Mouse (Mus musculus): ENCODE data around the gene Cd151. TPM values are rescaled to one million over a fixed set of nuclear protein-coding genes. Genes with fewer than 3 reads are reported as not detected.
A peak's percentile ranks its signal among the peaks of the same experiment; 100 is the strongest.

Gene Cd151
- polyA plus RNA-seq (2015; fragmentation: Nextera tagmentation; extraction: Ambion mirVana): 23.0 and 24.7 TPM in 2 replicates

DNA sequence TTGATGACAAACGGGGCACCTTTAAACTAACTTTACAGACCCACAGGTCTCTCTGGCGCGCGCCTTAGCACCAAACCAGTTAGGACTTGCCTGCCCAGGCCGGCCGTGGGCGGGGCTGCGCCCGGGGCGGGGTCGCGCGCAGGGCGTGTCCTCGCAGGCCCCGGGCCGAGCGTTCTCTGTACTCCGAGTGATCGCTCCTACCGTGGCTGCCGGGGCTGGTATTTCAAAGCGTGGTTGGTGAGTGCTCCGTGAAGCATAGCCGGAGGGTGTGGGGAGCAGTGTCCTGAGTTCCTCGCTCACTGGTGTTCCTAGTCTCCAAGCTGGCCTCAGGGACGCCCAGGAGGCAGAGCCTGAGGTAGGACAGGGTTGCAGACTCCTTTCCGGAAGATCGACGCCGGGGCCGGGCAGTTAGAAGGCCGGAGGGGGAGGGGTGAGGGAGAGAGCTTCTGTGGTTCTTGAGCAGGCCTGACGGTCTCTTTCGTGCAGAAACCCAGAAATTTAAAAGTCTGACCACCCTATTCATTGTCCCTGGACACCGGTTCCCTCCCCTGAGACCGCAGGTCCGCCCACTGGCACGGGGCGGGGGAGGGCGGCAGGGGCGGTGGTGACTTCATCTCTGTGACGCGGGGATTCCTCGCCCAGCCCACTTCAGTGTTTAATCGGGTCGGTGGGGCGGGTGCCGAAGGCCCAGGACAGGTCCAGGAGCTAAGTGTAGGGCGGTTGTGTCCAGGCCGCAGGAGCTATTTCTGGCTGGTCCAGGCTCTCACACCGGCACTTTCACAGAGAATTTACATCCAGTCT, at the start of gene Cd151:
Gene Cd151 (plus strand): TSS at position 163 of the 801 bp plus-strand sequence.
- Histone ChIP-seq H3K27me3 (replicated peaks; ENCODE audit: control insufficient read depth, insufficient read depth, low read length) (peaks cover 38% of the 10 kb centered on the region), H3K36me3 (ENCODE audit: control insufficient read depth, insufficient read depth, low read length) (peaks cover 16% of the 10 kb centered on the region), H3K9ac (ENCODE audit: low read depth, low read length) (peak within 1 kb of the TSS; percentile 89), H3K27ac (ENCODE audit: low read depth, low read length) (peak within 1 kb of the TSS; percentile 86), H3K9me3 (ENCODE audit: control insufficient read depth, low read length) (no peaks in the 10 kb centered on the region), H3K4me3 (ENCODE audit: low read length) (peak within 1 kb of the TSS; percentile 72), H3K4me1 (ENCODE audit: control insufficient read depth, insufficient read depth, low read depth, low read length) (peaks cover 39% of the 10 kb centered on the region), H3K4me2 (ENCODE audit: low read length) (peak within 1 kb of the TSS; percentile 81)
- peak; percentile 57 for ATAC-seq
- WGBS: under 1% methylated on average over 49 of the region's 52 CpGs

DNA sequence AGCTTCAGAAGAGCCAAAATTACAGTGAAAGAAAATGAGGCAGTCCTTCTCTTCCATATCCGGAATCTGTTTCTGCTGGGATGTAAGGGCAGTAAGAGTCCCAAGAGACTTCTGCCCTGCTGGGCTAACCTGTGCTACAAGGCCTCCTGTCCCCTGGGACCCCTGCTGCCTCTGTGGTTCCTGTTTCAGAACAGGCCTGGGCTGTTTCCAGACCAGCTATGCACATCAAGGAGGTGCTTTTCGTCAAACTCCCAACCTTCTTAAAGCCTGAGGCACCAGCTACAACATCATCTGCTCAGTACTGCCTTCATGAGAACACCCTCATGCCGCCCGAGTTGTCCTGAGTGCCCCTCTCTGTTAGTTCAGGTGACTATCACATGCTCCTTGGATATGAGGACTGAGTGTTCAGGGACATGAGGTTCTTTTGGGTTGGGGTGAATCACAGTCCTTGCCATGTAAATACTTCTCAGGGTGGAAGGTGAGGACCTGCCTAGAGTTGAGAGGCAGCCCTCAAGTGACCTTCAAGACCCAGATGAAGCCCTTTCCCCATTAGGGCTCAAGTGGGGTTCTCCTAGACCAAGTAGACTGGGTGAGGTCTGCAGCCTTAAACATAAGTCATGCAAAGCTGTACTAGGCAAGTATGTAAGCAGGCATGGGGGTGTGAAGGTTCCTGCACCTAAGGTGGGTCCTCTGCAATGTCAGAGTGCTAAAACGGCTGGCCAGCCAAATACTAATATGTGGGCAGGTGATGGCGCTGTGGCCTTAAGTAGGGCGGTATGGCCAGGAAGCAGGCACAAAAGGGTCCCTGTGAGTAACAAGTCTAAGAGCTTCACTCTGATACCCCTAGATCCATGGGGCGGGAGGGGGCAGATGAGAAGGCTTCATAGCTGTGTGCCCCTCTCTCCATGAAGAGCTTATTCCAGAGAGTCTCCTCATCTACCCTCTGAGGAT, 49.2 kb upstream of the Cd151 start:
- Histone ChIP-seq H3K9ac (ENCODE audit: low read depth, low read length) (no peak overlapping the region), H3K27me3 (replicated peaks; ENCODE audit: control insufficient read depth, insufficient read depth, low read length) (no peaks in the 10 kb centered on the region), H3K9me3 (ENCODE audit: control insufficient read depth, low read length) (no peaks in the 10 kb centered on the region), H3K27ac (ENCODE audit: low read depth, low read length) (no peak overlapping the region), H3K4me3 (ENCODE audit: low read length) (no peak overlapping the region), H3K36me3 (ENCODE audit: control insufficient read depth, insufficient read depth, low read length) (no peaks in the 10 kb centered on the region), H3K4me1 (ENCODE audit: control insufficient read depth, insufficient read depth, low read depth, low read length) (peaks cover 7% of the 10 kb centered on the region), H3K4me2 (ENCODE audit: low read length) (no peak overlapping the region)
- ATAC-seq: no peak
- WGBS: 74% methylated on average over 8 of the region's 8 CpGs

DNA sequence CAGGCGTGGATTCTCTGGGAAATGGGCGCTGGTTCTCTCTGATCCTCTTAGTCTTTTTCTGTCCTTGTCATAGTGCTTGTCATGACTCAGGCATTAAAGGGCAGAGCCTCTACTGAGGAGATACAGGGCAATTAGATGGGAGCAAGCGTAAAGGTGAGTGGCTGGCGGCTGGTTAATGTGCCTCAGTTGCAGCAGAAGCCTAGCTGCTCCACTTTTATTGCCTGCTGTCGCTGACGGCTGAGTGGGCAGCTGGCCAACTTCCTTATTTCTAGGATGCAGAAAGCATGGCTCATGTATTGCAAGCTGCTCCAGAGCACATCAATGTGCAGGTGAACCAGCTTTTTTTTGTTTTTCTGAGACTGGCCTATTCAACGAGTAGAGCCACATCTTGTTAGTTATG, 48.2 kb upstream of the Cd151 start:
- Histone ChIP-seq H3K27me3 (replicated peaks; ENCODE audit: control insufficient read depth, insufficient read depth, low read length) (no peaks in the 10 kb centered on the region), H3K9ac (ENCODE audit: low read depth, low read length) (no peak overlapping the region), H3K4me3 (ENCODE audit: low read length) (no peak overlapping the region), H3K4me1 (ENCODE audit: control insufficient read depth, insufficient read depth, low read depth, low read length) (0 out of 2 replicates have a peak, but pooled peaks cover 4% of the 10 kb centered on the region), H3K27ac (ENCODE audit: low read depth, low read length) (no peak overlapping the region), H3K4me2 (ENCODE audit: low read length) (no peak overlapping the region), H3K9me3 (ENCODE audit: control insufficient read depth, low read length) (no peaks in the 10 kb centered on the region), H3K36me3 (ENCODE audit: control insufficient read depth, insufficient read depth, low read length) (no peaks in the 10 kb centered on the region)
- WGBS: 68% methylated on average over 7 of the region's 7 CpGs
- no peak for ATAC-seq

- Histone ChIP-seq H3K4me2 (ENCODE audit: low read length) (no peak overlapping the region), H3K4me3 (ENCODE audit: low read length) (no peak overlapping the region), H3K27ac (ENCODE audit: low read depth, low read length) (no peak overlapping the region), H3K9me3 (ENCODE audit: control insufficient read depth, low read length) (no peaks in the 10 kb centered on the region), H3K4me1 (ENCODE audit: control insufficient read depth, insufficient read depth, low read depth, low read length) (no peaks in the 10 kb centered on the region), H3K36me3 (ENCODE audit: control insufficient read depth, insufficient read depth, low read length) (no peaks in the 10 kb centered on the region), H3K9ac (ENCODE audit: low read depth, low read length) (no peak overlapping the region), H3K27me3 (replicated peaks; ENCODE audit: control insufficient read depth, insufficient read depth, low read length) (no peaks in the 10 kb centered on the region)
- WGBS: 88% methylated on average over 9 of the region's 9 CpGs
- no peak for ATAC-seq
Measured at GRCm38 (mm10) chr7:141420030-141420702, 47.0 kb upstream of the Cd151 start.

GRCm38 (mm10) chr7:141423811-141424210, 43.4 kb upstream of the Cd151 start:
- no peak overlapping the region for H3K27ac ChIP-seq (ENCODE audit: low read depth, low read length)
- WGBS: 72% methylated on average over 4 of the region's 4 CpGs
- no peak overlapping the region for H3K4me2 ChIP-seq (ENCODE audit: low read length)
- no peak for ATAC-seq
- no peaks in the 10 kb centered on the region for H3K9me3 ChIP-seq (ENCODE audit: control insufficient read depth, low read length)
- peaks cover 8% of the 10 kb centered on the region; the same call in 1 of the 2 replicates for H3K36me3 ChIP-seq (ENCODE audit: control insufficient read depth, insufficient read depth, low read length)
- H3K27me3 ChIP-seq (replicated peaks; ENCODE audit: control insufficient read depth, insufficient read depth, low read length): no peaks in the 10 kb centered on the region
- no peak overlapping the region for H3K4me3 ChIP-seq (ENCODE audit: low read length)
- no peak overlapping the region for H3K9ac ChIP-seq (ENCODE audit: low read depth, low read length)
- peaks cover 6% of the 10 kb centered on the region for H3K4me1 ChIP-seq (ENCODE audit: control insufficient read depth, insufficient read depth, low read depth, low read length)

GRCm38 (mm10) chr7:141426948-141427730, 40.1 kb upstream of the Cd151 start:
- Histone ChIP-seq H3K4me1 (ENCODE audit: control insufficient read depth, insufficient read depth, low read depth, low read length) (peaks cover 13% of the 10 kb centered on the region), H3K9me3 (ENCODE audit: control insufficient read depth, low read length) (no peaks in the 10 kb centered on the region), H3K4me2 (ENCODE audit: low read length) (no peak overlapping the region), H3K27ac (ENCODE audit: low read depth, low read length) (no peak overlapping the region), H3K9ac (ENCODE audit: low read depth, low read length) (no peak overlapping the region), H3K27me3 (replicated peaks; ENCODE audit: control insufficient read depth, insufficient read depth, low read length) (no peaks in the 10 kb centered on the region), H3K36me3 (ENCODE audit: control insufficient read depth, insufficient read depth, low read length) (peaks cover 21% of the 10 kb centered on the region), H3K4me3 (ENCODE audit: low read length) (no peak overlapping the region)
- WGBS: 87% methylated on average over 12 of the region's 12 CpGs
- ATAC-seq: no peak

- Histone ChIP-seq H3K4me2 (ENCODE audit: low read length) (peak overlapping the region; percentile 79), H3K4me3 (ENCODE audit: low read length) (peak overlapping the region; percentile 61), H3K36me3 (ENCODE audit: control insufficient read depth, insufficient read depth, low read length) (peaks cover 31% of the 10 kb centered on the region), H3K27ac (ENCODE audit: low read depth, low read length) (peak overlapping the region; percentile 78), H3K4me1 (ENCODE audit: control insufficient read depth, insufficient read depth, low read depth, low read length) (peaks cover 20% of the 10 kb centered on the region), H3K27me3 (replicated peaks; ENCODE audit: control insufficient read depth, insufficient read depth, low read length) (no peaks in the 10 kb centered on the region), H3K9me3 (ENCODE audit: control insufficient read depth, low read length) (no peaks in the 10 kb centered on the region), H3K9ac (ENCODE audit: low read depth, low read length) (peak overlapping the region; percentile 82)
- no peak for ATAC-seq
- WGBS: 57% methylated on average over 5 of the region's 5 CpGs
Measured at GRCm38 (mm10) chr7:141428701-141429100, 38.5 kb upstream of the Cd151 start.

- Histone ChIP-seq H3K9me3 (ENCODE audit: control insufficient read depth, low read length) (no peaks in the 10 kb centered on the region), H3K27me3 (replicated peaks; ENCODE audit: control insufficient read depth, insufficient read depth, low read length) (no peaks in the 10 kb centered on the region), H3K36me3 (ENCODE audit: control insufficient read depth, insufficient read depth, low read length) (peaks cover 31% of the 10 kb centered on the region), H3K4me1 (ENCODE audit: control insufficient read depth, insufficient read depth, low read depth, low read length) (peaks cover 26% of the 10 kb centered on the region), H3K9ac (ENCODE audit: low read depth, low read length) (peak within 1 kb of the TSS; percentile 82), H3K4me2 (ENCODE audit: low read length) (peak within 1 kb of the TSS; percentile 79), H3K27ac (ENCODE audit: low read depth, low read length) (peak within 1 kb of the TSS; percentile 78), H3K4me3 (ENCODE audit: low read length) (peak within 1 kb of the TSS; percentile 61)
- 4% methylated on average over 19 of the region's 19 CpGs for WGBS
- peak; percentile 89 for ATAC-seq
Measured at GRCm38 (mm10) chr7:141429310-141429709, 37.9 kb upstream of the Cd151 start, which contains the start of gene Cend1. Gene Cend1, minus strand, starts transcription at chr7:141429491.
